Mouse (Mus musculus): Measurements from ENCODE around the gene Dlg2. TPM values are rescaled to one million over a fixed set of nuclear protein-coding genes. Genes with fewer than 3 reads are reported as not detected.

Dlg2 gene
- total RNA-seq, 2 experiments from 2014 or later: not detected

DNA sequence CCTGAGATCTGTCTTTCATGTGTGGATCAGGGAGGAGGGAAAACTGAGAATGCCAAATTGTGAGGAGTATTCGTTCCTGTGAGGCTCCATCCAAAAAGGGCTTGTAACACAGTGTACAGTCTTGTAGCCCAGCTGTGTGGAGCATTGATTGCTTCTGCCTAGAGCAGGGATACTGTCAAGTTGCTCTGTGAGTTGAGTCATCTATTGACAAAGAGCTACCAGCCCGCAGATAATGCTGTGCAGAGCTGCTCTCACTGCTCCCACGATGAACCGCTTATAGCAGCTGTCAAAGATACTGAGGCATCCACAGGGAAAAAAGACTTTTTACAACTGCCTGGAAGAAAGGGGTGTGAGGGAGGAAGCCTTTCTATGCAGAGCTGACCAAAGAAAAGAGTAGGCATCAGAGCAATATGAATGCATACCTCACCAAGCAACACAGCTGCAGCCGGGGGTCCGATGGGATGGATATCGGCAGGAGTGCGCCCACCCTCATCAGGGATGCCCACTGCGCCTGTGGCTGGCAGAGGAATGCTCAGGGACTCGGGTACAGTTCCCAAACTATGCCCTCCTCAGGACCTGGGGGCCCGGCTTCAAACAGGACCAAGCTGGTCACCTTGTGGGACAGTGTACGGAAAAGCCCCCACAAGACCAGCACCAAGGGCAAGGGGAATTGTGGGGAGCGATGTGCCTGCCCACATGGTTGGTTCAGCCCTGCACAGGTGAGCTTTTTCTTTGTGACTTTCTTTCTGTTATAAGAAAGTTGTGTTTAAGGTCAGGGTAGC, 1196.0 kb downstream of the Dlg2 start:
- no peak for ATAC-seq (replicated peaks; ENCODE audit: low FRiP score, poor library complexity, severe bottlenecking)

DNA sequence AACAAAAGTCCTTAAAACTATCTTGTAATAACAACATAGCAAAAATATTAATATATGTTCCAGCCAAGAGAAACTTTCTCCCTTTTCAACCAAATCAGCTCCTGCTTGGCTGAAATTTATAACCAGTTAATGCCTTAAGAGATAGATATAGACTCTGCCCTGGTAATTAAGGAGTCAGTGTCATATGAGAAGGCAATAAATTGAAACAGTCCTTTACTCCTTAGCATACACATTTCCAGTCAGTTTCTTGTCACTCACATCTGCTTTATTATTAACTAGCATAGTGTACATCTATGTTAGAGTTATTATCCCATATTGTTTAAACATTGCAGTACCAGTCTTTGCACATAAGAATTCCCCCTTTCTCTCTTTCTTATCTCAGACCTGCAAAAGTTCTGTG, 1197.9 kb downstream of the Dlg2 start:
- no peak for ATAC-seq (replicated peaks; ENCODE audit: low FRiP score, poor library complexity, severe bottlenecking)

DNA sequence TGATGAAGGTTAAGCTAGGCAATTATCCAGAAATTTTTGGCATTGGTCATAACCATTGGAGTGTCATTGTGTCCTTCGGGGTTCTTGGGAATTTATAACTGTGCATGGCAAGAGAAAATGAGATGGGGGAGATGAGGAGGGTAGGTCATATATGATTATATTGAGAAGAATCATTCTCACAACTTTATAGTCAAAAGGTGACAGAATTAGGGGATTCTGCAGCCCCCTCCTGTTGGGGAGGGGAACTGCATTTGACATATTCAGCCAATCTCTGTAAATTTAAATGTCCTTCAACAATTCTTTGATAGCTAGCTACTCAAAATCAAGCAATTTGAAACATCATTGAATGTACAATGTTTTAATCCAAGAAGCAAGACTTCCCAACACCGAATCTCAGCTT, 1201.5 kb downstream of the Dlg2 start:
- ATAC-seq (replicated peaks; ENCODE audit: low FRiP score, poor library complexity, severe bottlenecking): no peak

DNA sequence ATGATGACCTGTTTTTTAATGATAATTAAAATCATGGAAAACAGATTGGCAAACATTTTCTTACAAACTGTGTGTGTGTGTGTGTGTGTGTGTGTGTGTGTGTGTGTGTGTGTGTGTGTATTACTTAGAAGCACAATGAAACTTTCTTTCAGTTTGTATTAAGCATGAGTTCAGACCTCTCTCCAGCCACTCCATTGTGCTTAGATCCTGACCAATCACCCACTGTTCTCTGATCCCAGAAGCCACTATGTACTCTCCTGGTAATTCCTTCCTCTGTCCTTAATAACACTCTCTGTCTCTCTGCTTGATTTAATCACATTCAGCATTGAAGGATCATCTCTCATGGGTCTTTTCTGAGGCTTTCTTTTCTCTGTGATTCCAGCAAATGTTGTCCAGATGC, 1211.5 kb downstream of the Dlg2 start:
- no peak for ATAC-seq (replicated peaks; ENCODE audit: low FRiP score, poor library complexity, severe bottlenecking)

DNA sequence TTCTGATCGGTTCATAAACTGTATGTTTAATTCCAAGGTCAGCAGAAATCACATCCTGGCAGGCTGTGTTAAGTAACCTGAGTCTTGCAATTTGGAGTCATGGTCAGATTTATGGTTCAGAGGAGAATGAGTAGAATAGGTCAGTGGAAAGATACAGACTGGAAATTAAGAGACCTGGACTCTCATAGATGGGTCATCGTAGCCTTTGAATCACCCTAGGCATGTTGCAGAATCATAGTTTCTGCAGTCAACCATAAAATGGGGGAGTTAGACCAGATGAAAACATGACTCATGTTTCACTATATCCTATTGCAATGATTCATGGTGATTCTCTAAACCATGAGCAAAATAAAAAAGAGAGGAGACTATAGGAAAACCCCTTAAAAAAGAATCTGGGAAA, 1213.4 kb downstream of the Dlg2 start:
- ATAC-seq (replicated peaks; ENCODE audit: low FRiP score, poor library complexity, severe bottlenecking): no peak

DNA sequence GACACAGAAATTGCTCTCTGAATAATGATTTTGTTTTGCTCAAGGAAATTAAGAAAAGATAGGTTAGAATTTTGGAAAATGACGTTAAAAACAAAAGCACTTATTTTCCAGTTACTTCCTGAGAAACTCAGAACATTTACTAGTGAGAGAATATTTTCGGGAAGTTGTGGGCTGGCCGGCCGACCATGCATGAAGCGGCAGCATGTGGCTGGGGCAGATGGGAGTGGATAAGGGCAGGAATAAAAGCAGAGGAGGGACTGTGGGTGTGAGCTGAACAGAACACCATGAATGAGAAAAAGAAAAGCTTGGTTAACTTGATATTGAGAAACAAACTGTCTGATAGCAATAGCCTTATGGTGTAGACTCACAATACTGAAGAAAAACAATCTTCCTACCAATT, 1233.4 kb downstream of the Dlg2 start:
- ATAC-seq (replicated peaks; ENCODE audit: low FRiP score, poor library complexity, severe bottlenecking): no peak

DNA sequence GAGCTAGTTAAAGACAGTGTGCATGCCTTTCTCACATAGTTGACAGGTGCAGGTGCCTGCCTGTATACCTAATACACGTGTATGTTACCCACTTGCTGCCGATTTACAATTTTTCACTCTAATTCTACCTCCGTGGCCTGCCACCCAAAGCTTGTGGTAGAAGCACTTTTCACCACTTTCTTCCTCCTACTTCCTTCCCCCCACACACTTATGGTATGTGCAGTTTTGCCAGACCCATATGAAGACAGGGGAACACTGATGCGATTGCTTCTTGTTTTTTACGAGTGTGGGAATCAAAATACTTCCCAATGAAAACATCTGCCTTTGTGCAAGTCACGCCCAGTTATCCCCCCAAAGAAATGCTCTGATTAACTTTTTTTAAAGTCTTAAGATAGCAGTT, 1234.7 kb downstream of the Dlg2 start:
- no peak for ATAC-seq (replicated peaks; ENCODE audit: low FRiP score, poor library complexity, severe bottlenecking)

DNA sequence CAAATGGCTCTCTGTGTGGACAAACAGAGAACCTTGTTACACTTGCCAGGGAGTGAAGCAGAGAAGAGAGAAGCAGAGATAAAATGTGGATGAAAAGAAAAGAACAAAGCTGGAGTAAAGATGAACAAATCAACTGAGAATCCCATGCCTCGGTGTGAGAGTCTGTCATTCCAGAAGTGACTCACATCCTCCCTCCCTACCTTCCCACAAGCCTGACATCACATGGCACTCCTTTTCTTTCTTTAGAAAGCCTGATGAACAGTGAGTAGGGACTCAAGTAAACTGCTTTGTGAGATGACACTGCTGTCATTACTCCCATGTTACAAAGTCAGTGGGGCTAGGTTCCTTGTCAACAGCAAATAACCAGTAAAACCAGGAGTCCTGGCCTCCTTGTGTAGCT, 1239.3 kb downstream of the Dlg2 start:
- ATAC-seq (replicated peaks; ENCODE audit: low FRiP score, poor library complexity, severe bottlenecking): no peak

DNA sequence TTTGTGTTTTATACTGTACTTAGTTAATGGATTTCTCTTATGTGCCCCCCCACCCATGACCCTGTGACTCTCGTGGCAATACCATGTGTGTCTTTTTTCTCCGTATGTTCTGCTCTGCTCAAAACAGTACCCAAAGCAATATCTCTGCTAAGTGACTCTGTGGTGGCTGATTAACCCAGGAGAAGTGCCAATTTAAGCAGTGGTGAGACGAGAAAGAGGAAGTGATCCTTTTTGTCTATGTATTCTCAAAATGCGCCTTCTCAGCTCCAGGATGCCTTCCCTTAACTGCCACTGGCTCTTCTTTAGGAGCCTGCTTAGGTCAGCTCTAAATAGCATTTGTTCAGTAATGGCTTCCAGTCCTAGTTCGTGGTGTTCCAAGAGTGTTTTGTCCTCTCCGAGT, 1240.2 kb downstream of the Dlg2 start:
- no peak for ATAC-seq (replicated peaks; ENCODE audit: low FRiP score, poor library complexity, severe bottlenecking)

DNA sequence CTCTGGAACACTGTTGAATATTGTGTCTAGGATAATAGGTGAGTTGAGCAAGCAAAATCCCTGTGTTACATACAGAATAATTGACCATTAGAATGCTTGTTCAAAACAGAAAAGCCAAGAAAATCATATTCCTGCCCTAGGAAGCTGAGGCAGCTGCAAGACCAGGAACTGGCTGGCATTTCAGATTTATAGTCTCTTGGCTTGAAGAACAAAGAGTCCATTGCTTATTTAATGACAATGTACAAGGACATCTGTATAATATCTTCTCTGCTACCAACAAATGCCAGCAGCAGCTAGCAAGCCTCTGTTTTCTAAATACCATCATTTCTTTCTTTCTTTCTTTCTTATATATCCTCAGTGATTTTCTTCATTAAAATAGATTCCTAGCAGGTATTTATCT, 1243.8 kb downstream of the Dlg2 start:
- no peak for ATAC-seq (replicated peaks; ENCODE audit: low FRiP score, poor library complexity, severe bottlenecking)

DNA sequence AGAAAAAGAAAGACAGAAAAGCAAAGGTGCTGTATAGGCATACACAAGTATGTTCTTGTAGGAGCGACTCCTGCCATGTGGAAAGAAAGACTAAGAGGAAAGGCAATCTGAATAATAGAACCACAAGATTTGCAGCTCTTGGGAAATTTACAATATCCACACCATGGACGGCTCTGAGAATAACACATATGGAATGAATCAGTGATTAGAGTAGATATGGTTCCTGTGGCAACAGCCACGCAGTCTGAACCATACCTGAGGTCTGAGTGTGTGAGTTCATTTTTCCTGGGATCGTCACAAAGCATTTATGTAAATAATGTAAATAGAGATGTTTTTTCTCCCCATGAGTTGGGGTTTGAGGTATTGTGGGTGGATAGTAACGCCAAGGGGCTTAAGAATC, 1247.9 kb downstream of the Dlg2 start:
- ATAC-seq (replicated peaks; ENCODE audit: low FRiP score, poor library complexity, severe bottlenecking): no peak

DNA sequence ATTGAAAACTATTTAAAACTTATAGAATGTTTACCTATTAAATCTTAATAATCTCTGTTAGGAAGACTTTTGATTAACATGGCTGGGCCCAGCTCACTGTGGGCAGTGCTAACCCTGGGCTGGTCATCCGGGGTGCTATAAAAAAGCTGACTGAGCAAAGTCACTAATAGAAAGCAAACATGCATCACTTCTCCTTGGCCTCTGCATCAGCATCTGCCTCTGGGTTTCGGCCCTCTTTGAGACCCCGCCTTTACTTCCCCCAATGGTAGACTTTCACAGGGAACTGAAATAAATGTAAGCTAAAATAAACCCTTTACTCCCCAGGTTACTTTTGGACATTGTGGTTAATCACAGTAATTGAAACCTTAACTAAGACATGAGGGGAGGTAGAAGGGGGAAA, 1264.3 kb downstream of the Dlg2 start:
- no peak for ATAC-seq (replicated peaks; ENCODE audit: low FRiP score, poor library complexity, severe bottlenecking)

DNA sequence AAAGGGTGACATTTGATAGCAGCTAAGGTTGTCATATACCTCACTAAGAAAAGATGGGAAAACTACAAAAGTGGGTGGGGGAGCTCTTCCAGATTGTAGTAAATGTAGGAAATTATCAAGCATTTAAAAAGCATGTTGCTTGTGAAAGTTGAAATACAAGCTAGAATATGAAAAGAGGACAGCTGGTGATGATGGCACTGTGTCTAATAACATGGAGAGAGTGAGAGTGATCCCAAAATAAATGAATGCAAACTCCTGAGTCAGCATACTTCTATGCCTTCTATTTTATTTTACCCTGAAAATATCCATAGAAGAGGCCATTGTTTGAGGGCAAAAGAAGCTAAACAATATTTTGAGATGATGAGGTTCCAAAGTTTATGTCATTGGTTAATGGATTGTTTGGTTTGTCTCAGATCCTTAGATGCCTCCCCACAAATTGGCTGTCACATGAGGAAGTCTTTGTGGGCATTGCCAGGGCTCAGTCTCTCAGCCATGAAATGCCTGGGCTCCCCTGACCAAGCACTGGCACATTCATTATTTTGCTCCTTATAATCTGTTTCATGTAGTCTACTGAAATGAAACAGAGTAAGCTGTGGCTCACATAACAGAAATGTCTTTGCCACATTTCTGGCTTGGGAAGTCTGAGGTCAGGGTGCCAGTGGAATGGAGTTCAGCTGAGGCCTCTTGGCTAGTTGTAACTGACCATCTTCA, 1276.8 kb downstream of the Dlg2 start:
- ATAC-seq (replicated peaks; ENCODE audit: low FRiP score, poor library complexity, severe bottlenecking): no peak

DNA sequence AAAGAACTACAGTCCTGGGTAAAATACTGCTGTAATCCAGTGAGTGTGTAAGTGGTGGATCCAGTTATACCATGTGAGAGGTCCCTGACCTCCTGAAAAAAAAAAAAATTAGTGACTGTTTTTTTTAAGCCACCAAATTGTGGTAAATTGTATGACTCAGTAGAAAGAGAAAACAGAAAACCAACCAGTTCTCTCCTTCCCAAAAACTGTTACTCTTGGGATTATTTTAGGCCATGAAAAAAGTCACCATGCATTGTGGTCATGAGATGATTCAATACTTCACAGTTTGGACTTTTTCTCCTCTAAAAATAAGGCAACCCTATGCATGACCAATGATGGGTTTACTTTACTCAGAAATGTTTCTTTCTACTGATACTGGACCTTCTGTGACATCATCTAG, 1291.2 kb downstream of the Dlg2 start:
- no peak for ATAC-seq (replicated peaks; ENCODE audit: low FRiP score, poor library complexity, severe bottlenecking)

DNA sequence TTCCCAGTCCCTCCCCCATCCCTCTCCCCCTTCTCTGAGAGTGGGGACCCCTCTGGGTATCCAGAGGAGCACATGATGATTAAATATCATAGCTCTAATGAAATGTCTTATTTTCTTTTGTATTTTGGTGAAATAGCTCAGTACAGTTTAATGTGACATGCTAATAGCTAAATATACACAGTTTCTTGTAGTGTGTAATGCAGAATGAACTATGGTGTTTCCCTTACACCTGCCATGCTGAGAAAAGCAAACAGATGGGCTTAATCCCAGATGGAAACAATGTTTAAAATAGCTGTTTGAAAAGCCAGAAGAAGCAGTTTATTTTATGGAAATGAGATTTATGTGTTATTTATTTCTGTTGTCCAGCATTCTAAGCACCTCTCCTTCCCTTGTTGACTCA, 1302.2 kb downstream of the Dlg2 start:
- ATAC-seq (replicated peaks; ENCODE audit: low FRiP score, poor library complexity, severe bottlenecking): no peak

DNA sequence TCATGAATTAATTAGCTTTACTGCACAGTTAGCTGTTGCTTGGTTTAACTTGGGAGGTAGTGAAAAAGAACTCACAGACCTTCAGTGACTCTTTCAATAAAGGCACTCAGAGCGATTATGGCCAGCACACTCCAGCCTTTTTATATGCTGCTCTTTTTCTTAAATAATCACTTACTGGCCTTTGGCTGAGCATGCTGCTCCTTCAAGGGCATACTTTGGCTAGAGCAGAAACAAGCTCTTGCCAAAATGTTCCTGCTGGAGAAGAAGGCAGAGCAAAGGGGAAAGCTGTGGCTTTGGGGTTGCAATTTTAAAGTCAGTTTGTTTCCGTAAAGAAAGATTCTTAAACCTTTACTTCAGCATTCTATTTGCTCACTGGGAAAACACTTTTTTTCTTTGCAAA, 1308.1 kb downstream of the Dlg2 start:
- ATAC-seq (replicated peaks; ENCODE audit: low FRiP score, poor library complexity, severe bottlenecking): no peak

DNA sequence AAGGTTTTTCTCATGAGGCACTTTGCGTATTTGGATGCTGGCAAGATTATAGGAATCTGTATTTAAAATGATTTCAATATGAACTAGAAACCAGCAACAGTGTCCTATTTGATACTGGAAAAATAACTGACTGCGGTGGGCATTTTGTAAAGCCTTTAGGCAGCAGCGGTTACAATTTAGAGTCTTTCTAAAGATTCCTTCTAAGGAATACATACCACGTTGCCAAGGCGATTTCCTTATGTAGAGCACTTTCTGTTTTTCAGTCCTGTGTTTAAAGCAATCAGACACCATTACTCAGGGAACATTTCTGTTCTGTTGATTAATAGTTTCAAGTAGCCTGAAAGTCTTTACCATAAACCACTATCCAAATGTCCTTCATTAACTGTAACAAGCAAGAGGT, 1309.0 kb downstream of the Dlg2 start:
- no peak for ATAC-seq (replicated peaks; ENCODE audit: low FRiP score, poor library complexity, severe bottlenecking)

DNA sequence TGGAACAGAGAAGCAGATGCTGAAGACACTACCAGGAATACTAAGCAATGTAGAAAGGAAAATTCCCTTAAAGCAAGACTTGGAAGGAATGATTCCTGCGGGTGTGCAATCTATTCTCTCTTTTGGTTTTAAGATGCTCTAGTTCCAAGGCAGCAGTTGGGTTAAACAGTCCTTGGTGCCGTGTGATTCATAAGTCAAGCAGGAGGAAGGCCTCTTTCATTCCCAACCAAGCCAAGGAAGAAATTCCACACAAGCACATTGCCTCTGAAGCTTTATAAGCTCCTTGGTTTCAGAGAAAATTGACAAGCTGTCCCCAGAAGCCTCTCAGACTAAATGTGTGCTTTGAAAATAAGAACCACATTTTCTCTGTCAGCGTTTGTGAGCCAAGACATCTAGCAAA, 1309.4 kb downstream of the Dlg2 start:
- ATAC-seq (replicated peaks; ENCODE audit: low FRiP score, poor library complexity, severe bottlenecking): no peak

DNA sequence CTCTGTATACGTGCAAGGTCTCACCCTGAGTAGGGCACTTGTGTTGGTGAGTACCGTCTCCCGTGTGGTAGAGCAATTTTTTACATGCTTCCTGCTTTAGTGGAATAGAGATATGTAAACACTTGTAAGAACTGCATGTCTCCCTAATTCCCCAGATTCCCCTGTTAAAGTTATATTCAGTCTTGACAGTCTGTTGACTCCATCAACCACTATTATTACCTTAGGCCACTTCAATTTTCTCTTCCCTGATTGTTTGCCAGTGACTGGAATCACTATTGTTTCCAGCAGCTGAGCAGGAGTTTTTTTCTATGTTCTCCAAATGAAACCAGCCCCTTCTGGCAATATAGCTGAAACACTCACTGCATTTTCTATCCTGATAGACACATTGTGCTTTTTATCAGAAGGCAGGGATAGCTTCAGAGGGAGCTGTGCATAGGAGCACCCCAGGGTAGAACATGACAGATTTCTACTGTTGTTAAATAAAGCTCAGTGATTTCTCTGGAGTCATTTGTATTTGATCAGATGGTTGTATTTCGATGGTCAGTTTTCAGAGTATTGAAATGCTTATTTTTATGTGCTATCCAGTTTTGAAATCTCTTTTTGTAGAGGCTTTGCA, 1314.6 kb downstream of the Dlg2 start:
- ATAC-seq (replicated peaks; ENCODE audit: low FRiP score, poor library complexity, severe bottlenecking): no peak

DNA sequence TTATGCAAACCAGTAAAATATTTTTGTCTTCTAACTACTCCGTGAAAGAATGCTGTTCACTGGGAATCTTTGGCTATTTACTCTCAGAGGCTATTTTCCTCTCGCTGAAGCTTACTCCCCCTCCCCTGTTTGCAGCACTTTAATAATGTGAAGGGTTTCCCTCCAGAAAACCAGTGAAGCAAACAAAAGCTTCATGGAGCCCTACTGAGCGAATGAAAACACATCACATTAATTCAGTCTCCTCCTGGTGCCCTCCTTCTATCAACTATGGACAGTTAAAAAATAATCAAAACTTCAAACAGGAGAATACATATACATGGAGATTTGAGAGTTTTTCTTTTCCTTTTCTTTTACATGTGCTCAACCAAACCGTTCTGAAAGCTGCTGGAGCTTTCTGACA, 1330.2 kb downstream of the Dlg2 start:
- no peak for ATAC-seq (replicated peaks; ENCODE audit: low FRiP score, poor library complexity, severe bottlenecking)

DNA sequence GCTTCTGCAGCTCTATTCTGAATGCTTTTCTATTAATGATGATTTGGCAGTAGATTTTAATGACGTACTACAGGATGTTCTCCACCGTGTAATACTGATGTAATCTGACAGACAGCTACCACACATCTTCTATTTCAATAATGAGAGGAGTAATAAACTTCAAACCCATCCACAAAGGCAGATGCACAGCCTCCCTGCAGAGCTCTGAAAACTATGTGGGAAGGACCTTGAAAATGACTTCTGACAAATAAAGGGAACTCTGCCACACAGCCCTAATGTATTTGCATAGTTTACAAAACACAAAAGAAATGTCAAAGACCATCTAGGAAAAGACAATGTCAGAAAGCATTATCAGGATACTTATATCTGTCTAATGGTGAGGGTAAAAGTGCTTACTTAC, 1334.3 kb downstream of the Dlg2 start:
- no peak for ATAC-seq (replicated peaks; ENCODE audit: low FRiP score, poor library complexity, severe bottlenecking)

Measured in erythroid progenitor cell, adult 5-6 weeks (primary cell).